Mouse (Mus musculus) heart, postnatal 36 days (tissue): ENCODE results near the gene Tbc1d13. TPM values are rescaled to one million over a fixed set of nuclear protein-coding genes. Genes with fewer than 3 reads are reported as not detected.
"Not testable (repeated sequence)": the region's sequence is repeated elsewhere in the genome, so short reads cannot be mapped to it uniquely, and the experiment has no call there.

Source experiments
- DNase-seq, 2 experiments: peaks; one replicate each; pipeline ENCODE4 v3.0.0; 2021 to 2022
- intact Hi-C: fragments of 180-260 bp; cut with DNase I; formaldehyde crosslinking; loops from one replicate; pipeline ENCODE4 v1.15.1; 2025
- total RNA-seq, 2 experiments: library from RNA; stranded (reverse); gene quantifications; 2 replicates each; pipeline ENCODE4 v1.2.3; 2021

Tbc1d13 gene
- total RNA-seq, 2 experiments from 2014 or later, result 17.5 to 18.0 TPM

DNA sequence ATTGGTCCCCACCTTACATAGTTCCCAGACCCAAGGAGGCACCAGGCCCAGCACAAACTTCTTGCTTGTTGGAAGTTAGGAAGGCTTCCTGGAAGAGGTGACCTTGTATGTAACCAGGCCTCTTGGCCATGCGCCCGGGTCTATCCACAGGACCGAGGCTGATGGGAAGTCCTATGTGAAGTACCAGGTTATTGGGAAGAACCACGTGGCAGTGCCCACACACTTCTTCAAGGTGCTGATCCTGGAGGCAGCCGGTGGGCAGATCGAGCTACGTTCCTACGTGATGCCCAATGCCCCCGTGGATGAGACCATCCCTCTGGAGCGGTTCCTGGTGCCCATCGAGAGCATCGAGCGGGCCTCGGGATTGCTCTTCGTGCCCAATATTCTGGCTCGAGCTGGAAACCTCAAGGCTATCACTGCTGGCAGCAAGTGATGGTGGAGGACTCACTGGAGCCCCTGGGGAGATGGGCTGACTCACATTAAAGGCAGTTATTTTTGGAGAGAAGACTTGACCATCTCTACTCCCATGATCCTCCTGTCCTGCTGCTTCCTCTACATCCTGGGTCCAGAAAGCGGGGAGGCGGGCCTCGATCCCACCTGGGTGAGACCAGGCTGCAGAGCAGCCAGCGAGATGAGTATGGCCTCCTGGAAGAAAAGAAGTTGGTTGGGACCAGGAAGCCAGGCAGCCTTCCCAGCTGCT is 40.1 kb downstream of the Tbc1d13 start:
- intact Hi-C loops, result no loop called here
- no peak for DNase-seq

GRCm38 (mm10) chr2:30175897-30176296 is 42.4 kb downstream of the Tbc1d13 start:
- intact Hi-C loops, result no loop called here
- DNase-seq, result no peak

- DNase-seq, result no peak
- intact Hi-C loops, result no loop called here
These were observed 43.0 kb downstream of the Tbc1d13 start for GRCm38 (mm10) chr2:30176561-30176960.

DNA sequence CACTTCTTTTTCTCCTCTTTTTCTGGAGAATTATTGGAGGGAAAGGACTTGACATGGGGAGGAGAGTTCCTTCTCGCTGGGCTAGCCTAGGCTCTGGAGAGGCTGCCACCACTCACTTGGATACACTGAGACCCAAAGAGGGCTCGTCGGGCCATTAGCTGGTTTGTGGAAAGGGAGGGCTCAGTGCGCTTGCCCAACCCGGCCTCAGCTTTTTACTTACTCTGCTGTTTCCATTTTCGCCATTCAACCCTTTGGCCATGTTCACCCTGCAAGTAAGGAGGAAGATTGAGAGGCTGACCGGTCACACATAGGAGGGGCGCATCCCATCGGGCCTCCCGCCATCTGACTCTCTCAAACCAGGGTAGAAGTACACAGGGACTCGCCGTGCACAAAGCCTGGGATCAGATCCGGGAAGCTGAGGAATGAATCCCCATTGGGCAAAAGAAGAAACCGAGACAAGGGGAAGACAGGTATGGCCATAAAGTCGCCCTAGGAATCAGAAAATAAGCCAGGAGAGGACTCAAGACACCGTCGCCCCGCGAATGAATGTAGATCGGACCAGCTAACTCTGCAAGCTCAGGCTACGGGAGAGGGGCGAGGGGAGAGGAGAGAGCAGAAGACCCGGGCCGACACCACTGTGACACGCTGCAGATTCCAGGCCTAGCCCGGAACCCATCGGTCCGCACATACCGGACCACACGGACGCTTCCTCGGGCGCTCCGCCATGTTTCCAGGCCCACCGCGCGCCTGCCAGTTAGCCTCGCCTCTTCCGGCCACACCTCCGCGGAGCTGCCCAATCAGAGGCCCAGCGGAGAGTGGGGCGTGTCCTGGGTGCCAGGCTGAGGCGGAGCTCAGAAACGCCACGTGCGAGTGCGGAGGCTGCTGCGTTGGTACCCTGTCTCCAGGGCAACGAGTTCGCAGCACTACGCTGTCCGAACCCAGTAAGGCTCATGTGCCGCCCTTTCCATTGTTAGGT is 44.4 kb downstream of the Tbc1d13 start, which contains the start of gene Spout1:
Spout1 (minus strand) TSS at position 760 of the 976 bp plus-strand sequence.
- intact Hi-C loops, result loop anchor here (1.0 to 2.0 kb wide), 3 partner anchors 25 to 93 kb away; partner anchors contain the start of gene Lrrc8a
- peak; percentile 91 to 94 for DNase-seq

DNA sequence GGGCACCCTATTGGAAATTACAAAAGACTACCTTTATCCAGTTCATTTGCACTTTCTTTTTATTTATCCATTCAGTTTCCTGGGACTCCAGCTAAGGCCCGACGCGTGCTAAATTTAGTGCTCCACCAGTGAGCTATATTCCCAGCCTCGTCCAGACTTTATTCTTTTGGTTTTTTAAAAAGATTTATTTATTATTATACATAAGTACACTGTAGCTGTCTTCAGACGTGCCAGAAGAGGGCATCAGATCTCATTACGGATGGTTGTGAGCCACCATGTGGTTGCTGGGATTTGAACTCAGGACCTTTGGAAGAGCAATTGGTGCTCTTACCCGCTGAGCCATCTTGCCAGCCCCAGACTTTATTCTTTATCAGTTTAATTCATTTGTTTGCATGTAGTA is 45.2 kb downstream of the Tbc1d13 start:
- DNase-seq, result not testable (repeated sequence)
- intact Hi-C loops, result loop anchor here (1.0 to 2.0 kb wide), 3 partner anchors 24 to 92 kb away; partner anchors contain the start of gene Lrrc8a

DNA sequence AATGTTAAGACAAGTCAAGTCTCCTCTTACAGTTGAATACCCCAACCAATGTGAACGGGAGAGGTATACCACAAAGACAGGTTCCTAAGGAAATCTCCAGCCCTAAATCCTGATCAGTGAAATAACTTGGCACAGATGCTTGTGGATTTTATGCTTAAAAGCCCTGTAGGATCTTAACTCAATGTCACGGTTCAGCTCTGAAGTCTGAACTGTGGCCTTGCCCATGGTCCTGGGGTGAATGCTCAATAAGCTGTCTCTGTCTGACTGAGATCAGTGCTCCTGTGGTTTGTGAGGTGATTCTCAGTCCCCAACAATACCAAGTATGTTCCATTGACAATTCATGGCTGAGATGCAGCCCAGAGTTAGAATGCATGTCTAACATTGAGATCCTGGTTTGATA is 48.9 kb downstream of the Tbc1d13 start:
- intact Hi-C loops, result no loop called here
- no peak for DNase-seq

DNA sequence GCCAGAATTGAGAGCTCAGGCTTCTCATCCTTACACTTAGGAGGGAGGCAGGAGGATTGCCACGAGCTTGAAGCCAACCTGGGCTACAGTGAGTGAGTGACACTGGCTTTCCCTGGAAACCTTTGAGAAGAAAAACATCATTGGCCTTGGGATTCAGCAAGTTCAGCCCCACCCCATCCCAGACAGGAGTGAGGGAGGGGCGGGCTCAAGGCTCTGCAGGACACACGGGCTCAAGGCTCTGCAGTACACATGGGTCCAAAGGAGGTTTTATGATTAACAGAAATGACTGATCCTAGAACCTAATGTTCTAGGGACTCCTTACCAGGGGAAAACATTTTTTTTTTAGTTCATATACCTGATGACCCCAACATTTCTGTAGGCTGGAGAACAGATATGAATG is 50.2 kb downstream of the Tbc1d13 start:
- DNase-seq, result no peak

GRCm38 (mm10) chr2:30185276-30185675 is 51.7 kb downstream of the Tbc1d13 start:
- DNase-seq, result no peak
- intact Hi-C loops, result no loop called here

More for the DNA sequence above, 50.2 kb downstream of the Tbc1d13 start:
- intact Hi-C loops, result no loop called here

GRCm38 (mm10) chr2:30185681-30186080 is 52.1 kb downstream of the Tbc1d13 start:
- intact Hi-C loops, result no loop called here
- no peak for DNase-seq

GRCm38 (mm10) chr2:30191790-30192580 is 58.4 kb downstream of the Tbc1d13 start:
- DNase-seq, result no peak
- intact Hi-C loops, result no loop called here

- intact Hi-C loops, result no loop called here
These were observed 61.1 kb downstream of the Tbc1d13 start for GRCm38 (mm10) chr2:30194656-30195055.

DNA sequence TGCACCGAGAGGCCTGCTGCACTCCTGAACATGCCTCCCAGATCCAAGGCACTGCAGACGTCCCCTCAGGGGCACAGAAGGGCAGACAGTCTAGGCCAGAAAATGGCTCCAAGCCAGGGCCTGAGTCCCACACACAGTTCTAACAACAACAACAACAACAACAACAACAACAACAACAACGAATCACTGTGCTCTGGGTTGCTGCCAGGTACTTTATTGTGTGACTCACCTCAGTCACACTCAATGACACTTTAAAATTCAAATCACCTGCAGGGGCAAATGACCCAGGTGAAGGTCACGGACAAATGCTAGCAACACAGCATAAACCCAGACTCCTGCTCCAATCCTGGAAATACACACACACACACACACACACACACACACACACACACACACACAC is 64.5 kb downstream of the Tbc1d13 start:
- intact Hi-C loops, result no loop called here
- DNase-seq, result no peak

More at GRCm38 (mm10) chr2:30194656-30195055, 61.1 kb downstream of the Tbc1d13 start:
- DNase-seq, result no peak

DNA sequence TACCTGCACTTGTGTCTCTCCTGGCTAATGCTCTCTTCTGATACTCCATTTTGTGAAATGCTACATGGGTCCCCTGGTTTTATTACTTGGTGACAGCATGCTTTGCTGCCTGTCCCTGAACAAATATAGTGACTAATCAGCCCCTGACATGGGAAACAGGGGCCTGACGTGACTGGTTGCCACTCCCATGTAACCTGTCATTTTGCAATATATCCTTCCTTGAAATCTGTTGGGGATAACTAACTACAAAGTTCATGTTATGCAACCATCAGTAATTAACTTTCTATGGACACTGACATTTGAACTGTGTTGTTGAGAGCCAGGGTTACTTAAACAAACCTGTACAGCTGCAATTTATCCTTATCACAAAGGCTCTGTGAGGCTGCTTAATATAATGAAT is 66.4 kb downstream of the Tbc1d13 start:
- no peak for DNase-seq
- intact Hi-C loops, result no loop called here

DNA sequence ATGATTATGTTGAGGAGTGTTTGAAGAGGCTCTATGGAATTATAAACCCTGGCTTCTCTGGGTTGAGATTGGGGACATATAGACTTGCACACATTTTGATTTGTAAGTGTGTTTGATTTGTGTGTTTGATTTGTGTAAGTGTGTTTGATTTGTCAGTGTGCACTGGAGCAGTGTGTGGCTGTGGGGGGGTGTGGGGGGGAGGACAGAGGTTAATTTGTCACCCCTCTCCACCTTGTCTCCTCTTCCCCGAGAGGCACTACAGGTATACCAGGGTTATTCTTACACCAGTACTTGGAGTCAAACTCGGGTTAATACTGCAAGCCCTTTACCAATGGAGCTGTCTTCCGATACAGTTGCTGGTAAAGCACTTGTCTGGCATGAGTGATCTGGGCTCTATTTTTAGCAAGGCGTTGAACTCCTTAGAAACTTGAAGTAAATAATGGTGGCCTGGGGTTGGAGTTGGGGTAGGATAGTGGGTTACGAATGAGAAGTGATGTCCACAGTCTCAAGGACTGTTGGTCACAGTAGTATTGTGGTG is 66.9 kb downstream of the Tbc1d13 start:
- no peak for DNase-seq
- intact Hi-C loops, result no loop called here

Other genes with a start within 250 kb of the Tbc1d13 start
- 10 to 100 TPM; 24.0 to 29.7 TPM for gene Odf2, start 244.5 kb upstream of the Tbc1d13 start, total RNA-seq
- gene Gle1, start 198.3 kb upstream of the Tbc1d13 start, total RNA-seq, result 10 to 100 TPM; 22.5 to 26.8 TPM
- 100 to 1,000 TPM; 193 to 213 TPM for gene Sptan1, start 168.2 kb upstream of the Tbc1d13 start, total RNA-seq
- gene Wdr34, start 84.9 kb upstream of the Tbc1d13 start, total RNA-seq, result 1 to 10 TPM; 6.4 to 8.2 TPM
- gene Set, start 76.4 kb upstream of the Tbc1d13 start, total RNA-seq, result 100 to 1,000 TPM in 1 of 2 experiments, 10 to 100 TPM in 1; 87.1 to 103 TPM
- gene Pkn3, start 56.1 kb upstream of the Tbc1d13 start, total RNA-seq, result 10 to 100 TPM in 1 of 2 experiments, 1 to 10 TPM in 1; 8.3 to 11.5 TPM
- gene Zdhhc12, start 40.1 kb upstream of the Tbc1d13 start, total RNA-seq, result 1 to 10 TPM; 4.1 to 4.7 TPM
- 10 to 100 TPM; 24.3 to 27.3 TPM for gene Zer1, start 9.2 kb upstream of the Tbc1d13 start, total RNA-seq
- 10 to 100 TPM; 91.8 to 92.4 TPM for gene Endog, start 37.7 kb downstream of the Tbc1d13 start, total RNA-seq
- 1 to 10 TPM; 5.8 to 6.0 TPM for gene Spout1, start 44.7 kb downstream of the Tbc1d13 start, total RNA-seq
- gene Kyat1, start 72.1 kb downstream of the Tbc1d13 start, total RNA-seq, result 10 to 100 TPM; 40.9 to 42.8 TPM
- gene Lrrc8a, start 104.0 kb downstream of the Tbc1d13 start, total RNA-seq, result 10 to 100 TPM; 56.7 to 67.8 TPM
- 1 to 10 TPM; 4.5 to 5.5 TPM for gene Gm28035, start 106.8 kb downstream of the Tbc1d13 start, total RNA-seq
- gene Phyhd1, start 132.5 kb downstream of the Tbc1d13 start, total RNA-seq, result 100 to 1,000 TPM in 1 of 2 experiments, 10 to 100 TPM in 1; 96.9 to 120 TPM
- gene Gm28038, start 147.3 kb downstream of the Tbc1d13 start, total RNA-seq, result 1 to 10 TPM in 1 of 2 experiments, under 1 TPM in 1; 0.92 to 3.1 TPM
- gene Dolk, start 152.6 kb downstream of the Tbc1d13 start, total RNA-seq, result 10 to 100 TPM; 22.4 to 24.7 TPM
- gene Nup188, start 152.7 kb downstream of the Tbc1d13 start, total RNA-seq, result 10 to 100 TPM; 17.0 to 20.5 TPM
- 10 to 100 TPM; 41.9 to 43.1 TPM for gene Sh3glb2, start 225.6 kb downstream of the Tbc1d13 start, total RNA-seq
- 10 to 100 TPM; 62.9 to 69.4 TPM for gene Miga2, start 230.5 kb downstream of the Tbc1d13 start, total RNA-seq